Mouse (Mus musculus) neural tube, embryonic 11.5 days (tissue): ENCODE measurements around the gene Olfr132. TPM values are rescaled to one million over a fixed set of nuclear protein-coding genes. Genes with fewer than 3 reads are reported as not detected.
"Not testable (repeated sequence)": the region's sequence is repeated elsewhere in the genome, so short reads cannot be mapped to it uniquely, and the experiment has no call there.

Source experiments
- ATAC-seq: fragments of 200-750 bp; cut with Nextera tagmentation; 2 replicates; pipeline ENCODE4 v1.8.0; 2017; ENCODE audit warnings: moderate number of reproducible peaks, mild to moderate bottlenecking, moderate TSS enrichment, moderate library complexity; ENCODE audit not compliant: insufficient read depth, low FRiP score, low TSS enrichment
- DNase-seq: peaks from one replicate; pipeline ENCODE4 v3.0.0-alpha.2; 2015; ENCODE audit warnings: low spot score
- H3K27ac ChIP-seq: fragments of 300-500 bp; sonication (generic); 2 replicates; pipeline ENCODE4 v1.5.1; 2014; ENCODE audit warnings: low read depth, mild to moderate bottlenecking, low read length
- H3K27me3 ChIP-seq: fragments of 300-500 bp; sonication (generic); 2 replicates; pipeline ENCODE4 v1.6.1; 2014; ENCODE audit warnings: mild to moderate bottlenecking, low read length, mixed read lengths; ENCODE audit not compliant: control insufficient read depth, insufficient read depth
- H3K36me3 ChIP-seq: fragments of 300-500 bp; sonication (generic); 2 replicates; pipeline ENCODE4 v1.6.1; 2014; ENCODE audit warnings: mild to moderate bottlenecking, low read length, moderate library complexity, mixed read lengths; ENCODE audit not compliant: control insufficient read depth, insufficient read depth
- H3K4me1 ChIP-seq: fragments of 300-500 bp; sonication (generic); 2 replicates; pipeline ENCODE4 v1.6.1; 2014; ENCODE audit warnings: low read length, mixed read lengths; ENCODE audit not compliant: control insufficient read depth, insufficient read depth
- H3K4me2 ChIP-seq: fragments of 300-500 bp; sonication (generic); 2 replicates; pipeline ENCODE4 v1.6.1; 2014; ENCODE audit warnings: low read depth, mild to moderate bottlenecking, moderate library complexity
- H3K4me3 ChIP-seq: fragments of 300-500 bp; sonication (generic); 2 replicates; pipeline ENCODE4 v1.5.1; 2014; ENCODE audit warnings: low read depth, low read length
- H3K9ac ChIP-seq: fragments of 300-500 bp; sonication (generic); 2 replicates; pipeline ENCODE4 v1.6.1; 2014; ENCODE audit warnings: mild to moderate bottlenecking, low read length
- H3K9me3 ChIP-seq: fragments of 300-500 bp; sonication (generic); 2 replicates; pipeline ENCODE4 v1.6.1; 2016; ENCODE audit warnings: low read length; ENCODE audit not compliant: control insufficient read depth
- WGBS: fragments of 180-500 bp; shearing (Covaris S2); extraction: QIAGEN DNeasy Blood & Tissue Kit; methylation state at CpG from one replicate; pipeline ENCODE4 v1.1.7; 2014; 5-methylcytosine and 5-hydroxymethylcytosine counted together
- polyA plus RNA-seq: library from polyadenylated mRNA; unstranded; fragments of >200 nt; fragmentation: Nextera tagmentation; extraction: Ambion mirVana; gene quantifications from 2 replicates; pipeline ENCODE4 v1.2.1, GENCODE M21; 2014

Gene Olfr132
- polyA plus RNA-seq, result not detected in 2 replicates

DNA sequence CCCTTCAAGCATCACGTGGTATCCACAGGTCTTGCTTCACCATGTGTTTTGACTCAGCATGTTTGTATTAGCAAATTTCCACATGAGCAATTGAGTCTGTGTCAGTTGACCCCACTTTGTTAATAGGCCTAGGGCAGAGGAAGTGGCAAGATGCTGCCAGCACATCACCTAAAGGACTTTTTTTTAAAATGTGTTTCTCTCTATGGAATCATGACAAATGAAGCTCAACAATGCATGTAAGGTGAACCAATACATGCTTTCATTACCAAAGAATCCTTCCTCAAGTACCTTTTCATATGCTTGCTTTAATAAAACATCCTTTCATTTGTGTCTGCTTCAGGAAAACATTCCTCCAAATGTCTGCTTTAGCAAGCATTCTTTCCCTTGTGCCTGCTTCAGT, at the start of gene Olfr132:
Gene Olfr132 (minus strand): TSS at position 101 of the 400 bp plus-strand sequence.
- no peak for ATAC-seq
- Histone ChIP-seq H3K27me3 (no peaks in the 10 kb centered on the region), H3K9ac (no peak within 1 kb of the TSS), H3K4me1 (no peaks in the 10 kb centered on the region), H3K36me3 (no peaks in the 10 kb centered on the region), H3K4me3 (no peak within 1 kb of the TSS), H3K9me3 (no peaks in the 10 kb centered on the region), H3K4me2 (no peak within 1 kb of the TSS), H3K27ac (no peak within 1 kb of the TSS)
- WGBS, result 77% methylated on average over 1 of the region's 1 CpGs
- DNase-seq, result no peak

DNA sequence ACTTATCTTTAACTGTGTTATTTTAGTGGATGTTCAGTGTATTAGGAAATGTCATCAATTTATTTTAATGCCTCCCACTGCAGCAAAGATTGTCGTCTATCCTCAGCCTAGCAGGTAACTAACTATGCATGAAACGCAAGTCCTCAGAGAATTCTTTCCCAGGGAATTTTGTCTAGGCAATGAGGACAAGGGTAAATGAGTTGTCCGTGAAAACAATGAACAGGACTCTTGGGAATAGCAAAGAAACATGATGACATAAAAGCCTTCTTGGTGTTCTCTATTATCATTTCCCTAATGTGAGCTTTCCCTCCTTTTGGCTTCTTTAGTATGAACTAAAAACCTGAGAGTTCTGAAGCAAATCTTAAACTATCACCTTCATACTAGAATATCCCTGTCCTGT, 36.8 kb upstream of the Olfr132 start, which contains the start of gene Olfr134:
Gene Olfr134 (plus strand): TSS at position 301 of the 400 bp plus-strand sequence.
- no peaks in the 10 kb centered on the region for H3K36me3 ChIP-seq
- no peaks in the 10 kb centered on the region for H3K9me3 ChIP-seq
- no peaks in the 10 kb centered on the region for H3K4me1 ChIP-seq
- no peaks in the 10 kb centered on the region for H3K27me3 ChIP-seq
- no peak within 1 kb of the TSS for H3K27ac ChIP-seq
- 74% methylated on average over 3 of the region's 3 CpGs for WGBS
- no peak within 1 kb of the TSS for H3K4me3 ChIP-seq
- ATAC-seq (no peak), DNase-seq (no peak)
- H3K9ac ChIP-seq, result no peak within 1 kb of the TSS
- no peak within 1 kb of the TSS for H3K4me2 ChIP-seq

DNA sequence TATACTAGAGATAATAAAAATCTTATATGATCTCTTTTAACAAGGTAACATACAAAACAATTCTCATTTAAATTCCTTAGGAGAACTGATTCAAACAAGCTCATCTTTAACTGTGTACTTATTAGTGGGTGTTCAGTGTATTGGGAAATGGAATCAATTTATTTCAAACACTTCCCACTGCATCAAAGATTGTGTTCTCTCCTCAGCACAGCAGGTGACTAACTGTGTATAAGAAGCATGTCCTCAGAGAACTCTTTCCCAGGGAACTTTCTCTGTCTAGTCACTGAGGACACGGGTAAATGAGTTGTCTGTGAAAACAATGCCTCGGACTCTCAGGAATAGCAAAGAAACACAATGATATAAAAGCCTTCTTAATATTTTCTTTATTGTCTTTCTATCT, 10.7 kb upstream of the Olfr132 start, which contains the start of gene Olfr133:
Gene Olfr133 (plus strand): TSS at position 301 of the 400 bp plus-strand sequence.
- H3K4me2 ChIP-seq, result no peak within 1 kb of the TSS
- no peaks in the 10 kb centered on the region for H3K36me3 ChIP-seq
- H3K9ac ChIP-seq, result no peak within 1 kb of the TSS
- no peak within 1 kb of the TSS for H3K4me3 ChIP-seq
- 83% methylated on average over 2 of the region's 2 CpGs for WGBS
- no peak for DNase-seq
- H3K4me1 ChIP-seq, result no peaks in the 10 kb centered on the region
- no peak within 1 kb of the TSS for H3K27ac ChIP-seq
- ATAC-seq, result no peak
- no peaks in the 10 kb centered on the region for H3K9me3 ChIP-seq
- no peaks in the 10 kb centered on the region for H3K27me3 ChIP-seq

DNA sequence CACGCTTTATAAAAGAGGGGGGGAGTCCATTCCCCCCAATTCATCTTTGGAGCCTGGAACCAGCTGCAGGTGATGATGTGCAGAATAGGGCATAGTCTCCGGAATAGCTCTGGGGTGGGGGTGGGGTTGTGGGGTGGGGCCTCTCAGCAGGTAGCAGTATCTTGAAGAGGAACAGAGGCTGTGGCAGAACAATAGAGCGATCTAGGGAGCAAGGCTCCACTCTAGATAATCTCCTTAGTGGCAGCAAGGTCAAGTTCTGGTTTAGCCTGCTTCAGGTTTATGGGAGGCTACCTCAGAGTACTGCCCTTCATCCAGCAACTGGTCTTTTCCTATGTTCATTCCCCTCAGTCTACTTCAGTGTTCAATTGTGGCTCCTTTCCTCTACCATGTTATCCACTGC, 9.0 kb downstream of the Olfr132 start:
- not testable (repeated sequence) for H3K4me2 ChIP-seq, H3K27ac ChIP-seq, H3K4me3 ChIP-seq, H3K9me3 ChIP-seq, ATAC-seq, H3K4me1 ChIP-seq, H3K27me3 ChIP-seq, H3K9ac ChIP-seq, DNase-seq, H3K36me3 ChIP-seq
- WGBS, result 73% methylated on average over 3 of the region's 3 CpGs

DNA sequence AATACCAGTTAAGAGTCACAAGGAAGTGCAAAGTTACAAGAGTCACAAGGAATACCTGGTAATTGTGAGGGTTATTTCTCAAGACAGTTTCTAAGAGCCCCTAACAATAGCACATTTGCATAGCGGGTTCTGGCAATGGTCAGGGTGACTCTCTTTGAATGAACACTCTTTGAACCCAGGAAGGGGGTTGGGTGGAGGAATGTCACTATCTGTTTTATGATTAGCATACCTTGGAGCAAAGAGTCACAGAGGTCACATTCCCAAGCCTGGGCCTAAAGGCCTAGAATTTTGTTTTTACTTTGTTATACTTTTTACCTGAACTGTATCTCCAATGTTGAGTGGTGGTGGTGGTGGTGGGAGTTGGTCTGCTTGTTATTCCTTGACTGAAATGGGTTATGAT, 10.1 kb downstream of the Olfr132 start:
- DNase-seq, H3K4me3 ChIP-seq, H3K9me3 ChIP-seq, ATAC-seq, H3K9ac ChIP-seq, H3K4me1 ChIP-seq, H3K4me2 ChIP-seq, H3K36me3 ChIP-seq, H3K27ac ChIP-seq, H3K27me3 ChIP-seq: not testable (repeated sequence)
- 75% methylated on average over 1 of the region's 1 CpGs for WGBS

DNA sequence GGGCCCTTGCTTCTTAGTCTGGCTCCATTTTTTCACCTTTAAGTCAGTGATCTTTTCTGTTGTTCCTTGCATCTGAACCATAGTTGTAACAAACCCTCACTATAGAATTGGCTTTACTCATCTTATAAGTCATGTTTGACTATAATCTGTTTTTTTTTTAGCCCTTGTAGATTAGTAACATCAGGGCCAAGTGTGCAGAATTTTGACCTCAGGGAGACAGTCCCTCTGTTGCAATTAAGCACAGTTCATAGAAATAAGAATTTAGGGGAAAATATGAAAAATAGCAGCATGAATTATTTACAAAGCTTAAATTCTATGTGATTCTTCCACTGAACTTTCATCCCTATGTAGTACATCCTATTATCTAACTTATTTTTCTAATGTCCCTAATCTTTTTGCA, 45.7 kb downstream of the Olfr132 start, which contains the start of gene Olfr131:
Gene Olfr131 (minus strand): TSS at position 101 of the 400 bp plus-strand sequence.
- Histone ChIP-seq H3K4me3 (no peak within 1 kb of the TSS), H3K9me3 (no peaks in the 10 kb centered on the region), H3K36me3 (no peaks in the 10 kb centered on the region), H3K4me1 (no peaks in the 10 kb centered on the region), H3K4me2 (no peak within 1 kb of the TSS), H3K27me3 (no peaks in the 10 kb centered on the region), H3K27ac (no peak within 1 kb of the TSS), H3K9ac (no peak within 1 kb of the TSS)
- ATAC-seq (no peak), DNase-seq (no peak)

DNA sequence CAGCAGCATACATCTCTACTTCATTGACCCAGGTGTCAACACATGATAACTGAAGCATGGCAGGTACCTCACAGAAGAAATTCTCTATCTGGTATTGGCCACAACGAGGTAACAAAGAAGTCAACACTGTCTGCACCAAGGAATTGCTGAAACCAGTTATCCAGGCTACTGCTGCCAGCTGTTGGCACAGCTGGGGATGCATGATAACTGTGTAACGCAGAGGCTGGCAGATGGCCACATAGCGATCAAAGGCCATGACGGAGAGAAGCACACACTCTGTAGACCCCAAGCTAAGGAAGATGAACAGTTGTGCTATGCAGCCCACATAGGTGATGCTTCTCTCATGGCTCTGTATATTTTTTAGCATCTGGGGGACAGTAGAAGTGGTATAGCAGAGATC, 52.0 kb downstream of the Olfr132 start:
- no peak overlapping the region for H3K4me3 ChIP-seq
- H3K4me1 ChIP-seq, result no peaks in the 10 kb centered on the region
- ATAC-seq (no peak), DNase-seq (no peak)
- 91% methylated on average over 4 of the region's 4 CpGs for WGBS
- H3K27ac ChIP-seq, result no peak overlapping the region
- H3K9ac ChIP-seq, result no peak overlapping the region
- no peak overlapping the region for H3K4me2 ChIP-seq
- no peaks in the 10 kb centered on the region for H3K36me3 ChIP-seq
- H3K27me3 ChIP-seq, result no peaks in the 10 kb centered on the region
- no peaks in the 10 kb centered on the region for H3K9me3 ChIP-seq

Other genes with a start within 250 kb of the Olfr132 start
- not detected in 2 replicates for gene Olfr127, start 234.1 kb downstream of the Olfr132 start, polyA plus RNA-seq
- gene Olfr128, start 214.0 kb downstream of the Olfr132 start, polyA plus RNA-seq, result not detected in 2 replicates
- gene Olfr761, start 181.4 kb downstream of the Olfr132 start, polyA plus RNA-seq, result not detected in 2 replicates
- gene Olfr129, start 74.4 kb downstream of the Olfr132 start, polyA plus RNA-seq, result not detected in 2 replicates
- gene Olfr130, start 70.6 kb downstream of the Olfr132 start, polyA plus RNA-seq, result not detected in 2 replicates
- not detected in 2 replicates for gene Olfr131, start 45.8 kb downstream of the Olfr132 start, polyA plus RNA-seq
- not detected in 2 replicates for gene Olfr133, start 10.8 kb upstream of the Olfr132 start, polyA plus RNA-seq
- gene Olfr134, start 36.9 kb upstream of the Olfr132 start, polyA plus RNA-seq, result not detected in 2 replicates
- gene Olfr135, start 69.8 kb upstream of the Olfr132 start, polyA plus RNA-seq, result not detected in 2 replicates
- gene Olfr138, start 126.5 kb upstream of the Olfr132 start, polyA plus RNA-seq, result not detected in 2 replicates
- not detected in 2 replicates for gene Olfr137, start 173.0 kb upstream of the Olfr132 start, polyA plus RNA-seq
- not detected in 2 replicates for gene Olfr136, start 195.3 kb upstream of the Olfr132 start, polyA plus RNA-seq